Mouse (Mus musculus): ENCODE results near the gene Mmp17.

GRCm38 (mm10) chr5:129535021-129535420, 48.9 kb upstream of the Mmp17 start:
- no peak for TF ChIP-seq POLR2A (IDR thresholded peaks at IDR 0.05; ENCODE audit: low read depth, low read length)
- TF ChIP-seq CTCF (IDR thresholded peaks at IDR 0.05; ENCODE audit: extremely low read depth, insufficient read depth, insufficient read length, insufficient replicate concordance) = no peak
